Mouse (Mus musculus) limb, embryonic 15.5 days (tissue): Measurements from ENCODE around the gene Olfr153. TPM values are rescaled to one million over a fixed set of nuclear protein-coding genes. Genes with fewer than 3 reads are reported as not detected.

Experiments used
- polyA plus RNA-seq: library from polyadenylated mRNA; unstranded; fragments of >200 nt; fragmentation: Nextera tagmentation; extraction: Ambion mirVana; gene quantifications from 2 replicates; pipeline ENCODE4 v1.2.1, GENCODE M21; 2015

Gene Olfr153
- polyA plus RNA-seq, 1 experiment from 2014 or later = not detected

Other genes with a start within 250 kb of the Olfr153 start
- not detected in 2 replicates for gene Olfr1118, start 224.2 kb upstream of the Olfr153 start, polyA plus RNA-seq
- not detected in 2 replicates for gene Olfr1120, start 177.0 kb upstream of the Olfr153 start, polyA plus RNA-seq
- gene Olfr1121, start 161.9 kb upstream of the Olfr153 start, polyA plus RNA-seq = not detected in 2 replicates
- not detected in 2 replicates for gene Olfr1122, start 145.9 kb upstream of the Olfr153 start, polyA plus RNA-seq
- not detected in 2 replicates for gene Olfr1123, start 115.2 kb upstream of the Olfr153 start, polyA plus RNA-seq
- not detected in 2 replicates for gene Olfr1124, start 101.5 kb upstream of the Olfr153 start, polyA plus RNA-seq
- not detected in 2 replicates for gene Olfr1126, start 77.8 kb upstream of the Olfr153 start, polyA plus RNA-seq
- not detected in 2 replicates for gene Pramel7, start 34.7 kb upstream of the Olfr153 start, polyA plus RNA-seq
- gene Pramel6, start 25.2 kb upstream of the Olfr153 start, polyA plus RNA-seq = not detected in 2 replicates
- not detected in 2 replicates for gene Olfr1128, start 13.7 kb downstream of the Olfr153 start, polyA plus RNA-seq
- gene Olfr1129, start 42.1 kb downstream of the Olfr153 start, polyA plus RNA-seq = not detected in 2 replicates
- gene Olfr1130, start 74.4 kb downstream of the Olfr153 start, polyA plus RNA-seq = not detected in 2 replicates
- not detected in 2 replicates for gene Olfr1131, start 95.3 kb downstream of the Olfr153 start, polyA plus RNA-seq
- gene Olfr1132, start 105.7 kb downstream of the Olfr153 start, polyA plus RNA-seq = not detected in 2 replicates
- gene Olfr1133, start 115.6 kb downstream of the Olfr153 start, polyA plus RNA-seq = not detected in 2 replicates
- gene Olfr1134, start 126.7 kb downstream of the Olfr153 start, polyA plus RNA-seq = not detected in 2 replicates
- gene Olfr1135, start 141.9 kb downstream of the Olfr153 start, polyA plus RNA-seq = not detected in 2 replicates
- gene Olfr1136, start 162.2 kb downstream of the Olfr153 start, polyA plus RNA-seq = not detected in 2 replicates
- gene Olfr1137, start 181.4 kb downstream of the Olfr153 start, polyA plus RNA-seq = not detected in 2 replicates
- not detected in 2 replicates for gene Olfr1138, start 208.2 kb downstream of the Olfr153 start, polyA plus RNA-seq
- not detected in 2 replicates for gene Olfr1140, start 212.0 kb downstream of the Olfr153 start, polyA plus RNA-seq
- not detected in 2 replicates for gene Olfr1141, start 222.2 kb downstream of the Olfr153 start, polyA plus RNA-seq
- not detected in 2 replicates for gene Olfr152, start 247.7 kb downstream of the Olfr153 start, polyA plus RNA-seq